Mouse (Mus musculus): ENCODE results near the gene Ropn1l.

DNA sequence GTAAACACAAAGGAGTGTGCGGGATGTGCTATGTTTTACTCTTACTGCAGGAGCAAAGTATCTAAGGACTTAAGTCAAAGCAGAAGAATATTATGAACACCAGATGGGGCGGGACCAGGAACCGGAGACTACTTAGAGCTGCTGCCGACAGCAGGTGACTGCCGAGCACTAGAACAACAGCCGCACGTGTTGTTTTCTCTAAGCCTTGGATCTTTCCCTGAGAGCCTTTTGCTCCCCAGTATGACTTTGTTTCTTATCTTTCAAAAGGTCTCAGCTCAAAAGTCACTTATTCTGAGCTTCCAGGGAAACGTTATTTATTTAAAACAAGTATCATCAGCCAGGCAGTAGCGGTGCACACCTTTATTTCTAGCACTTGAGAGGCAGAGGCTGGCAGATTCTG is 41.3 kb upstream of the Ropn1l start:
- TF ChIP-seq GATA1 (IDR thresholded peaks at IDR 0.05; ENCODE audit: borderline replicate concordance, low read length) (no peak), FLI1 (IDR thresholded peaks at IDR 0.05; ENCODE audit: low read length) (no peak)

All from megakaryocyte, embryonic 14.5 days (primary cell).